Mouse (Mus musculus): ENCODE results near the gene Cfap97d1. TPM values are rescaled to one million over a fixed set of nuclear protein-coding genes. Genes with fewer than 3 reads are reported as not detected.

Gene Cfap97d1
- polyA plus RNA-seq, 1 experiment from 2014 or later, result not detected

DNA sequence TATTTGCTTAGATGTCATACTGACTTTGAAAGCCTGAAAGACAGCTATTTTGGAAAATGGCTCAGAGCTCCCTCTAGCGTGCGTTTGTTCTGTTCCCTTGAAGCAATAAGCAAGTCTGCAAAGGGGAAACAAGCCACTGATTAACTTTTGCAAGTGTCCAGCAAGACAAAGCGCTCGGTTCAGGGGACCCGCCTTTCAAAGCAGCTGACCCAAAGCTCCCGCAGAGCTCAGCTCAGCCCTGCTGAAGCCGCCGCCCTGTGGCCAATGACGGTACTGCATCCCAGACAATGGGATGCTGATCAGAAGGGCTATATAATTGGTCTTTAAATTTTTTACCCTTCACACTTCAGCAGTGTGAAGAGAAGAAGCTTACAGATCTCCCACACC is 56.1 kb downstream of the Cfap97d1 start:
- no peak overlapping the region for H3K4me3 ChIP-seq
- H3K9me3 ChIP-seq, result peaks cover 3% of the 10 kb centered on the region; the same call in 1 of the 2 replicates
- H3K4me2 ChIP-seq (replicated peaks), result no peak overlapping the region
- H3K27ac ChIP-seq, result no peak overlapping the region
- no peak for ATAC-seq (ENCODE audit: insufficient number of reproducible peaks, insufficient read depth, low FRiP score, low TSS enrichment)
- no peak overlapping the region for H3K9ac ChIP-seq
- H3K36me3 ChIP-seq, result no peaks in the 10 kb centered on the region
- H3K4me1 ChIP-seq, result no peaks in the 10 kb centered on the region
- peaks cover 5% of the 10 kb centered on the region; the same call in 1 of the 2 replicates for H3K27me3 ChIP-seq
- under 1% methylated on average over 9 of the region's 9 CpGs for WGBS

DNA sequence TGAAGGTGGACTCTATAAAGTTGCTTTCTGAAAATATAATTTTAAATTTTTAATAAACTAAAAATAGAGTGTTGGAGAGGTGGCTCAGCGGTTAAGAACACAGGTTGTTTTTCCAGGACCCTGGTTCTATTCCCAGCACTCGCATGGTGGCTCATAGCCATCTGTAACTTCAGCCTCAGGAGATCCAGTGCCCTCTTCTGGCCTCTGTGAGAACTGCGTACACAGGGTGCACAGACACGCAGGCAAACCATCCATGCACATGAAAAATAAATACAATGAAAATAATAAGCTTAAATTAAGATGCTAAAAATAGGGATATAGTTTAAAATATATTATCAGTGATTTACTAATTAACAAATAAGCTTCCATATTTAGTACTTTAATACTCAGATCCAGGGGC is 56.6 kb downstream of the Cfap97d1 start:
- H3K27me3 ChIP-seq, result peaks cover 5% of the 10 kb centered on the region; the same call in 1 of the 2 replicates
- 66% methylated on average over 4 of the region's 4 CpGs for WGBS
- no peak overlapping the region for H3K4me3 ChIP-seq
- no peak for ATAC-seq (ENCODE audit: insufficient number of reproducible peaks, insufficient read depth, low FRiP score, low TSS enrichment)
- H3K4me2 ChIP-seq (replicated peaks), result no peak overlapping the region
- no peak overlapping the region for H3K9ac ChIP-seq
- no peaks in the 10 kb centered on the region for H3K36me3 ChIP-seq
- peaks cover 8% of the 10 kb centered on the region for H3K9me3 ChIP-seq
- H3K4me1 ChIP-seq, result no peaks in the 10 kb centered on the region
- no peak overlapping the region for H3K27ac ChIP-seq

DNA sequence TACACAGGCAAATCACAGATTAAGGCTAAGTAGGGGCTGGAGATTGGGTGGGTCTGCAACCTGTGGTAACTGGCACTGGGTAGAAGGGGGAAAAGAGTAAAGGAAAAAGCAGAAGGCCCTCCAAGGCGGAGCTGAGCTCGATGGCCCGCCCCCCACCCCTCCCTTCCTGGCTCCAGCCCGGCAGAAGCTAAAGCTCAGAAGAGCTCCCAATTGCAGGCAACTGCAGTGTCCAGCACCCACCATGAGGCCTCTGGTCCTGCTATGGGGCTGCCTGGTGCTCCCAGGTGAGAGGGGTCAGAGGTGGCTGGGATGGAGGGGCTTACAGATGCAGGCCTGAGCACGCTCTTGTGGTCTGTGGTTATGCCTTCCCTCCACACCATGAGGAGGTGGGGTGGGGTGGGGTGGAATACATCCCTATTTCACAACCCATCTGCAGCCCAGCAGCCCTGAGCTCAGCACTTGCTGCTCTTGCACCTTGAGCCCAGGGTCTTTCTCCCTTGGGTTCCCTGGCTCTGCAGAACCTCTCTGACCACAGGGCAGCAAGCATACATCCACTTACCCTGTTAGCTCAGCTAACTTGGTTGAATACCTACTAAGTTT is 57.4 kb downstream of the Cfap97d1 start, which contains the start of gene Cd300lg:
TSS of gene Cd300lg (plus strand) at position 160 of the 600 bp plus-strand sequence.
- H3K4me1 ChIP-seq, result no peaks in the 10 kb centered on the region
- 57% methylated on average over 5 of the region's 5 CpGs for WGBS
- no peaks in the 10 kb centered on the region for H3K36me3 ChIP-seq
- no peak within 1 kb of the TSS for H3K4me3 ChIP-seq
- H3K27me3 ChIP-seq, result peaks cover 5% of the 10 kb centered on the region; the same call in 1 of the 2 replicates
- peaks cover 11% of the 10 kb centered on the region for H3K9me3 ChIP-seq
- no peak within 1 kb of the TSS for H3K4me2 ChIP-seq (replicated peaks)
- no peak within 1 kb of the TSS for H3K27ac ChIP-seq
- no peak for ATAC-seq (ENCODE audit: insufficient number of reproducible peaks, insufficient read depth, low FRiP score, low TSS enrichment)
- H3K9ac ChIP-seq, result no peak within 1 kb of the TSS

Other genes starting within 250 kb of the Cfap97d1 start
- gene Etv4, start 198.9 kb upstream of the Cfap97d1 start, polyA plus RNA-seq (2016; fragmentation: Nextera tagmentation; extraction: Ambion mirVana), result 17.0 and 25.2 TPM in 2 replicates
- 10.0 and 10.9 TPM in 2 replicates for gene Meox1, start 89.9 kb upstream of the Cfap97d1 start, polyA plus RNA-seq (2016; fragmentation: Nextera tagmentation; extraction: Ambion mirVana)
- 0.10 and 0.14 TPM in 2 replicates for gene Sost, start 17.3 kb upstream of the Cfap97d1 start, polyA plus RNA-seq (2016; fragmentation: Nextera tagmentation; extraction: Ambion mirVana)
- gene Dusp3, start 2.7 kb downstream of the Cfap97d1 start, polyA plus RNA-seq (2016; fragmentation: Nextera tagmentation; extraction: Ambion mirVana), result 12.3 and 12.5 TPM in 2 replicates
- gene Mpp3, start 44.2 kb downstream of the Cfap97d1 start, polyA plus RNA-seq (2016; fragmentation: Nextera tagmentation; extraction: Ambion mirVana), result 11.1 and 11.4 TPM in 2 replicates
- gene Cd300lg, start 57.2 kb downstream of the Cfap97d1 start, polyA plus RNA-seq (2016; fragmentation: Nextera tagmentation; extraction: Ambion mirVana), result 0.43 and 0.55 TPM in 2 replicates
- gene Mpp2, start 104.2 kb downstream of the Cfap97d1 start, polyA plus RNA-seq (2016; fragmentation: Nextera tagmentation; extraction: Ambion mirVana), result 12.7 and 12.8 TPM in 2 replicates
- not detected in 2 replicates for gene Ppy, start 117.0 kb downstream of the Cfap97d1 start, polyA plus RNA-seq (2016; fragmentation: Nextera tagmentation; extraction: Ambion mirVana)
- 0.71 TPM in 1 of 2 replicates, not detected in the other for gene Pyy, start 123.6 kb downstream of the Cfap97d1 start, polyA plus RNA-seq (2016; fragmentation: Nextera tagmentation; extraction: Ambion mirVana)
- gene Nags, start 161.2 kb downstream of the Cfap97d1 start, polyA plus RNA-seq (2016; fragmentation: Nextera tagmentation; extraction: Ambion mirVana), result 0.06 TPM in 1 of 2 replicates, not detected in the other
- 43.4 and 44.3 TPM in 2 replicates for gene Tmem101, start 172.1 kb downstream of the Cfap97d1 start, polyA plus RNA-seq (2016; fragmentation: Nextera tagmentation; extraction: Ambion mirVana)
- gene Lsm12, start 201.0 kb downstream of the Cfap97d1 start, polyA plus RNA-seq (2016; fragmentation: Nextera tagmentation; extraction: Ambion mirVana), result 104 and 108 TPM in 2 replicates
- gene G6pc3, start 205.3 kb downstream of the Cfap97d1 start, polyA plus RNA-seq (2016; fragmentation: Nextera tagmentation; extraction: Ambion mirVana), result 30.3 and 31.3 TPM in 2 replicates
- 70.0 and 80.0 TPM in 2 replicates for gene Hdac5, start 245.9 kb downstream of the Cfap97d1 start, polyA plus RNA-seq (2016; fragmentation: Nextera tagmentation; extraction: Ambion mirVana)

All from embryonic facial prominence, embryonic 12.5 days (tissue).